Mouse (Mus musculus) ES-Bruce4 (cell line): Measurements from ENCODE around the gene Slc25a21.

ENCODE experiments used
- CTCF ChIP-seq: IDR thresholded peaks from one replicate; pipeline ENCODE4 v1.8.1; 2011; ENCODE audit warnings: low read depth, low read length
- POLR2A ChIP-seq: IDR thresholded peaks from one replicate; pipeline ENCODE4 v1.8.1; 2011; ENCODE audit warnings: low read length; ENCODE audit not compliant: insufficient read depth

DNA sequence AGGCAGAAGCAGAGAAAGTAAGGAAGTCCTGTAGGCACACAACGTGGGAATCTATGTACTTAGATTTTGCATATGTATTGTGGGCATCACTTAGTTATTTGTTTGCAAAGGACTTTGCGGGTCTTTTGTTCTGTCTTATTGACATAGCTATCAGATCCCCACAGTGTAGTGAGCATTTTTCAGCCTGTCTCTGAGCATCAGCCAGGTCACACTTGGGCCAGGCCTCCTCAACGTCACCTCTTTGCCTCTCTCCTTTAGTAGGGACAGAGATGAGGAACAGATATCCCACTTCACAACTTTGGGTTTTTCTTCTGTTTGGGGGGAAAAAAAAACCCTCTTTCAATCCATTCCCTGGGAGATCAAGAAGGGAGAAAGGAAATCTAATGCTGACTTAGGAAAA, 497.9 kb downstream of the Slc25a21 start:
- no peak for TF ChIP-seq POLR2A
- TF ChIP-seq CTCF, result no peak
